Comparison of ENCODE assay signal across 13 mouse cellular contexts in genomic region chr12:109510247-109510646, GRCm38 (mm10). TPM values are rescaled to one million over a fixed set of nuclear protein-coding genes. Genes with fewer than 3 reads are reported as not detected.
DNase-seq lines count a peak whose midpoint lies in the region; ATAC-seq and TF ChIP-seq lines count a peak whose summit lies in the region.
"Had no signal": no experiment of that assay in that cellular context is flagged by ENCODE, and none has a peak within 500 bp of the region (broad histone marks: within the 10 kb centered on the region; RNA-seq: fewer than 3 reads in every experiment).

No protein-coding gene starts in this region.

- H3K36me3 ChIP-seq in lung, embryonic 14.5 days (ENCODE audit: insufficient read depth): no peaks in the 10 kb centered on the region
- no peaks in the 10 kb centered on the region for H3K36me3 ChIP-seq in embryonic facial prominence, embryonic 10.5 days (replicated peaks)
- H3K36me3 ChIP-seq in liver, embryonic 13.5 days: no peaks in the 10 kb centered on the region
- H3K36me3 ChIP-seq: embryonic facial prominence, embryonic 13.5 days had no signal

- no peak overlapping the region for H3K4me3 ChIP-seq in lung, embryonic 14.5 days (ENCODE audit: low read depth, low read length)
- no peak overlapping the region for H3K4me3 ChIP-seq in embryonic facial prominence, embryonic 10.5 days
- no peak overlapping the region for H3K4me3 ChIP-seq in liver, embryonic 13.5 days (replicated peaks)
- H3K4me3 ChIP-seq: embryonic facial prominence, embryonic 13.5 days; myocyte had no signal

- H3K4me1 ChIP-seq in lung, embryonic 14.5 days (ENCODE audit: insufficient read depth): peaks cover 47% of the 10 kb centered on the region
- peaks cover 83% of the 10 kb centered on the region for H3K4me1 ChIP-seq in embryonic facial prominence, embryonic 10.5 days
- peaks cover 59% of the 10 kb centered on the region for H3K4me1 ChIP-seq in liver, embryonic 13.5 days (replicated peaks)

- DNase-seq in embryo, embryonic 10 days (ENCODE audit: low spot score): peak; percentile 4
- DNase-seq in embryo, embryonic 10.5 days (ENCODE audit: low spot score): no peak
- DNase-seq in lung, embryonic 14.5 days: peak; percentile 71
- no peak for DNase-seq in lung, postnatal 36 days
- no peak for DNase-seq in embryonic facial prominence, embryonic 10.5 days (ENCODE audit: low spot score)
- no peak for DNase-seq in liver, embryonic 13.5 days
- DNase-seq in neural tube, embryonic 10.5 days (ENCODE audit: extremely low spot score, low spot score): no peak
- no peak for DNase-seq in urinary bladder, adult 2 months (ENCODE audit: low spot score)
- DNase-seq: cerebellum, adult 9-11 months; kidney, adult 2 months; right cerebral cortex, postnatal 4 days had no signal

- no peak for TF ChIP-seq CTCF in lung, embryonic 14.5 days (IDR thresholded peaks at IDR 0.05; ENCODE audit: low read depth)

- H3K9me3 ChIP-seq in lung, embryonic 14.5 days (ENCODE audit: low read depth, low read length): no peaks in the 10 kb centered on the region
- H3K9me3 ChIP-seq in embryonic facial prominence, embryonic 10.5 days: no peaks in the 10 kb centered on the region
- no peaks in the 10 kb centered on the region for H3K9me3 ChIP-seq in liver, embryonic 13.5 days (replicated peaks)
- H3K9me3 ChIP-seq: embryonic facial prominence, embryonic 13.5 days had no signal

- peak overlapping the region; percentile 47; the same call in 1 of the 2 replicates for H3K27ac ChIP-seq in lung, embryonic 14.5 days (ENCODE audit: low read depth)
- peak overlapping the region; percentile 81 for H3K27ac ChIP-seq in embryonic facial prominence, embryonic 10.5 days (replicated peaks)
- H3K27ac ChIP-seq in liver, embryonic 13.5 days: peak overlapping the region; percentile 34; the same call in 1 of the 2 replicates
- H3K27ac ChIP-seq: embryonic facial prominence, embryonic 13.5 days had no signal

- no peak overlapping the region for H3K4me2 ChIP-seq in lung, embryonic 14.5 days
- no peak overlapping the region for H3K4me2 ChIP-seq in liver, embryonic 13.5 days
- H3K4me2 ChIP-seq: embryonic facial prominence, embryonic 13.5 days had no signal

- ATAC-seq in lung, embryonic 14.5 days (ENCODE audit: insufficient read depth): peak; percentile 33
- no peak for ATAC-seq in liver, embryonic 13.5 days (ENCODE audit: low read depth)

- 44% methylated on average over 8 of the region's 8 CpGs for WGBS in lung, embryonic 14.5 days
- WGBS in embryonic facial prominence, embryonic 10.5 days: 87% methylated on average over 8 of the region's 8 CpGs
- 66% methylated on average over 8 of the region's 8 CpGs for WGBS in liver, embryonic 13.5 days (ENCODE audit: insufficient replicate concordance)

- H3K27me3 ChIP-seq in lung, embryonic 14.5 days (ENCODE audit: insufficient read depth, low read length): no peaks in the 10 kb centered on the region
- H3K27me3 ChIP-seq in embryonic facial prominence, embryonic 10.5 days (replicated peaks; ENCODE audit: low read depth, poor library complexity, severe bottlenecking): peaks cover 20% of the 10 kb centered on the region
- no peaks in the 10 kb centered on the region for H3K27me3 ChIP-seq in liver, embryonic 13.5 days

- H3K9ac ChIP-seq in lung, embryonic 14.5 days: no peak overlapping the region
- H3K9ac ChIP-seq in liver, embryonic 13.5 days: no peak overlapping the region
- H3K9ac ChIP-seq: embryonic facial prominence, embryonic 13.5 days had no signal

RNA-seq across cellular contexts. Expression of gene Dlk1, which starts 57.6 kb away (rescaled TPM):
- polyA plus RNA-seq in lung, embryonic 14.5 days (2014; fragmentation: Nextera tagmentation; extraction: Ambion mirVana): 468 and 481 TPM in 2 replicates
- 287 and 291 TPM in 2 replicates for polyA plus RNA-seq in embryonic facial prominence, embryonic 10.5 days (2016; fragmentation: Nextera tagmentation; extraction: Ambion mirVana)
- polyA plus RNA-seq in liver, embryonic 13.5 days (2015; fragmentation: Nextera tagmentation; extraction: Ambion mirVana): 470 and 508 TPM in 2 replicates
- 8.0 and 10.8 TPM in 2 replicates for polyA plus RNA-seq in urinary bladder, adult 2 months (2012; rRNA removed)
- polyA plus RNA-seq: myocyte had no signal

Comparison
In these comparisons a context has a peak if more than half of its experiments do, and no peak if none do; other contexts are left out.
1. DNase-seq: peak in embryo, embryonic 10 days (single experiment) and lung, embryonic 14.5 days (single experiment); none in embryo, embryonic 10.5 days (single experiment), lung, postnatal 36 days (single experiment), embryonic facial prominence, embryonic 10.5 days (single experiment), liver, embryonic 13.5 days (single experiment), neural tube, embryonic 10.5 days (single experiment) and urinary bladder, adult 2 months (single experiment).
2. RNA of gene Dlk1, which starts 57.6 kb away (polyA plus RNA-seq): 468 to 481 TPM in lung, embryonic 14.5 days, 470 to 508 TPM in liver, embryonic 13.5 days and 287 to 291 TPM in embryonic facial prominence, embryonic 10.5 days; 8.0 to 10.8 TPM in urinary bladder, adult 2 months; every median in the first group is over 10 times any median in the second.
3. Peak in every context shown above with its lines, with median percentiles within 50 percentile points of each other: H3K27ac ChIP-seq.